Mouse (Mus musculus) stomach, postnatal 0 days (tissue): Measurements from ENCODE around the gene Bax. TPM values are rescaled to one million over a fixed set of nuclear protein-coding genes. Genes with fewer than 3 reads are reported as not detected.

Experiments used
- ATAC-seq: fragments of 200-750 bp; cut with Nextera tagmentation; 2 replicates; pipeline ENCODE4 v1.8.0; 2017; ENCODE audit not compliant: low FRiP score, low TSS enrichment
- DNase-seq: peaks from one replicate; pipeline ENCODE4 v3.0.0-alpha.2; 2016; ENCODE audit warnings: low spot score
- H3K27ac ChIP-seq: fragments of 300-500 bp; sonication (generic); replicated peaks from 2 replicates; pipeline ENCODE4 v1.5.1; 2014; ENCODE audit warnings: mild to moderate bottlenecking, control low read depth
- H3K27me3 ChIP-seq: fragments of 300-500 bp; sonication (generic); 2 replicates; pipeline ENCODE4 v1.6.1; 2014; ENCODE audit warnings: low read length; ENCODE audit not compliant: control insufficient read depth, insufficient read depth
- H3K36me3 ChIP-seq: fragments of 300-500 bp; sonication (generic); 2 replicates; pipeline ENCODE4 v1.6.1; 2014; ENCODE audit warnings: low read length, mixed read lengths; ENCODE audit not compliant: control insufficient read depth, insufficient read depth
- H3K4me1 ChIP-seq: fragments of 300-500 bp; sonication (generic); replicated peaks from 2 replicates; pipeline ENCODE4 v1.6.1; 2014; ENCODE audit warnings: antibody characterized with exemption; ENCODE audit not compliant: control insufficient read depth, insufficient read depth
- H3K4me2 ChIP-seq: fragments of 300-500 bp; sonication (generic); replicated peaks from 2 replicates; pipeline ENCODE4 v1.6.1; 2014; ENCODE audit warnings: low read depth, mild to moderate bottlenecking, control low read depth, moderate library complexity
- H3K4me3 ChIP-seq: fragments of 300-500 bp; sonication (generic); 2 replicates; pipeline ENCODE4 v1.5.1; 2014; ENCODE audit warnings: low read depth, low read length, control low read depth
- H3K9ac ChIP-seq: fragments of 300-500 bp; sonication (generic); 2 replicates; pipeline ENCODE4 v1.6.1; 2014; ENCODE audit warnings: mild to moderate bottlenecking, low read length, control low read depth, mixed read lengths
- H3K9me3 ChIP-seq: fragments of 300-500 bp; sonication (generic); 2 replicates; pipeline ENCODE4 v1.6.1; 2016; ENCODE audit warnings: low read length; ENCODE audit not compliant: control insufficient read depth
- CTCF ChIP-seq: IDR thresholded peaks from 2 replicates; pipeline ENCODE4 v1.5.1; 2016; ENCODE audit warnings: antibody characterized with exemption, low read depth, mild to moderate bottlenecking, moderate library complexity
- EP300 ChIP-seq: optimal IDR thresholded peaks from 2 replicates; pipeline ENCODE3; 2016; ENCODE audit warnings: antibody characterized with exemption
- WGBS: fragments of 180-500 bp; shearing (Covaris S2); extraction: QIAGEN DNeasy Blood & Tissue Kit; methylation state at CpG from one replicate; pipeline ENCODE4 v1.1.7; 2014; 5-methylcytosine and 5-hydroxymethylcytosine counted together
- polyA plus RNA-seq: library from polyadenylated mRNA; unstranded; fragments of >200 nt; fragmentation: Nextera tagmentation; extraction: Ambion mirVana; gene quantifications from 2 replicates; pipeline ENCODE4 v1.2.1, GENCODE M21; 2015

Bax gene
- polyA plus RNA-seq, 1 experiment from 2014 or later = 119 TPM

DNA sequence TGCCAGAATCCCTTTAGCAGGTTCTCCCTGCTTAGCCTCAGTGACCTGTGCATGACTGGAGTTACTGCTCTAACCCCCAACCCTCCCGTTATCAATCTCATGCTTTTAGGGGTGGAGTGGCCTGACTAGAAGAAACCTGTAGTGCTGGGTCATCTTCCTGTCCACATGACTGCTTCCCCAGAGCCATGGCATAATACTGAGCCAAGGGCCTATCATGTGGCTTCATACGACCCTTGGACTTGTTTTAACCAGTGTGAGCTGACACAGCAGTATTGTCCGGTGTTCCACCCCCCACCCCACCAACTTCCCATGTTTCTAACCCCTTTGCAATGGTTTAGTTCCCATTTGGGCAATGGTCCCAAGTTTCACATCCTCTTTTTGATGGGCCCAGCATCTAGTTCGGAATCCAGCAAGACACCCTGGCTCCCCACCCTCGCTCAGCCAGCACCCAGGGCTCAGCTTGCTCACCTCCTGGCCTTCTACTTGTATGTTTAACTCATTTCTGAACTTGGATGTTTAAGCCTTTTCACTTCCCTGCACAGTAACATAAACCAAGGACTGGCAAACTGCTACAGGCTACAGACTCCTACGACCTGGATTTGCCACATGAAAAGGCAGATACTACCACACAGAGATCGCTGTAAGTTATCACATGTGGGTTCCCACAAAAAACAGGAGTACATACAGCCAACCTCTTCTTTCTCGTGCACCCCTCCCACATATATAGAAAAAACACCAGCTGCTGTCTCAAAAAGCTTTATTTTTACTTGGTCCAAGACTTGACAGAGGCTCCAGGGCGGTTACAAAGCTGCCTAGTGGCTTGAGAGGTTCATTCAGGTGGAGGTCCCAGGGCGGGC lies 9.3 kb downstream of the Bax start:
- no peak for TF ChIP-seq EP300
- TF ChIP-seq CTCF = no peak
- Histone ChIP-seq H3K36me3 (peaks cover 19% of the 10 kb centered on the region), H3K9me3 (no peaks in the 10 kb centered on the region), H3K27ac (no peak overlapping the region; the same call in 1 of the 2 replicates), H3K4me3 (peak overlapping the region; percentile 69), H3K4me1 (peaks cover 7% of the 10 kb centered on the region), H3K27me3 (no peaks in the 10 kb centered on the region), H3K4me2 (peak overlapping the region; percentile 87), H3K9ac (peak overlapping the region; percentile 74; the same call in 1 of the 2 replicates)
- peak; percentile 14 for DNase-seq
- ATAC-seq = peak; percentile 4; the same call in 1 of the 2 replicates
- 39% methylated on average over 9 of the region's 10 CpGs for WGBS

DNA sequence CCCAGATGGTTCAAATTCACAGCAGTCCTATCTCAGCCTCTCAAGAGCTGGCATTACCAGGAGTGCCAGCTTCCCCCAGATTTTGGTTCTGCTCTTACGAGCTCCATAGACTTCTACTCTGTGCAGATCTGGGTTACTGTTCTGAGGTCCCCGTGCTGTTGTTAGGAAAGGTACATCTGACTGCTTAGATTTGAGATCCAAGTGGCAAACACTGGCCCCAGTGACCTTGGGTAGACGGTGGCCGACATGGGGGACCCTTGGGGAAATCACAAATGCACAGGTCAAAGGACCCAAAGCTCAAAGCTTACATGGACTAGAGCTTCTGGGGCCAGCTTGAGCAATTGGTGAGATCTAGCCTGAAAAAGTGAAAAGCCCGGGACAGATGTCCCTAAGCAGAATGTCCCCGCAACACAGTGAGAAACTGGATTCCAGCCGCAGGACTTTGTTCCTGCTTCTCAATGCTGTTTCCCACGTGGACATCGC lies 9.9 kb downstream of the Bax start:
- peaks cover 7% of the 10 kb centered on the region for H3K4me1 ChIP-seq
- ATAC-seq (no peak), DNase-seq (peak; percentile 44)
- H3K4me3 ChIP-seq = no peak overlapping the region
- H3K9me3 ChIP-seq = no peaks in the 10 kb centered on the region
- peaks cover 22% of the 10 kb centered on the region for H3K36me3 ChIP-seq
- no peak overlapping the region; the same call in 1 of the 2 replicates for H3K27ac ChIP-seq
- WGBS = 37% methylated on average over 9 of the region's 9 CpGs
- no peaks in the 10 kb centered on the region for H3K27me3 ChIP-seq
- no peak overlapping the region for H3K9ac ChIP-seq
- TF ChIP-seq EP300 (no peak), CTCF (no peak)
- H3K4me2 ChIP-seq = no peak overlapping the region

DNA sequence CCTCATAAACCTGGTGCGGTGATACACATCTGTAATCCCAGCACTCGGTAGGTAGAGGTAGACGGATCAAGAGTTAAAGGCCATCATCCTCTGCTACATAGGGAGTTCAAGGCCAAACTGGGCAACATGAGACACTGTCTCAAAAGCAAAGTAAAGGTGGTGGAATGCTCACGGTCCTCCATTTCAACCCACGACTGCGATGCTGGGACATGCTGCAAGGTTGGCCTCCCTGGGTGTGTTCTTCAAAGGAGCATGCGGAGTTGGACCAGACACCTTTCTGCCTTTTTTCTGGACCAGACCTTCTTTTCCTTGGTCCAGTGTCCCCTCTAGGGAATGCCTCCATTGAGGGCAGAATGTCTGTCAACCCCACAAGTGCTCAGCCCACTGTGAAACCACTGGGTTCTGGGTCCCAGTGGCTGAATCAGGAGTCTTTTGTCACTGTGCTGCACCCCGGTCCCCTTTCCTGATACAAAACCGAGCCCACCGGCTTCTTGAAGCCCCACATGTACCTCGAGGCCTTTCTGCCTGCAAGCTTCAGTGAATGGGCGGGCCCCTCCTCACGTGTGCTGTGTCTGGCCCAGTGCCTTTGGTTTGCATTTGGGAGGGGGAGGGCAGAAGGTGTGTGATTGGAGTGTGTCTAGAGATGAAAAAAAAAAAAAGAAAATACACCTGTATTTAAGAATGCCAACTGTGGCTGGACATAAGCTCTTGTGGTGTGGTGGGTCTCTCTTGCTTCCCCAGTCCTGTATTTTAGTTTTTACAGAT lies 10.6 kb downstream of the Bax start:
- Histone ChIP-seq H3K36me3 (peaks cover 22% of the 10 kb centered on the region), H3K27ac (no peak overlapping the region)
- no peak for TF ChIP-seq CTCF

DNA sequence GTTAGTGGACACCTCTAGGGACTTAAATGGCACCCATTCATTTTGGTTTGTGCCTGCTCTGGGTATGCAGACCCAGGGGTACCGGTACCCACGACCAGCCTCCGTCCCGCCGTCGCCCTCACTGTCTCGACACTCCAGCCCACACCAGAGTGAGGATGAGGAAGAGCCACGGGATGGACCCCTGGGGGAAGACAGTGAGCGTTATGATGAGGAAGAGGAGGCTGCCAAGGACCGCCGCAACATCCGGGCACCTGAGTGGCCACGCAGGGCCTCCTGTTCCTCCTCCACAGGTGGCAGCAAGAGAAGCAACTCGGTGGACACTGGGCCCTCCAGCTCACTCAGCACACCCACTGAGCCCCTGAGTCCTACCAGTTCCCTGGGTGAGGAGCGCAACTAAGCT lies 11.7 kb downstream of the Bax start:
- Histone ChIP-seq H3K36me3 (peaks cover 22% of the 10 kb centered on the region), H3K9me3 (no peaks in the 10 kb centered on the region), H3K27me3 (no peaks in the 10 kb centered on the region), H3K4me1 (no peaks in the 10 kb centered on the region), H3K27ac (no peak overlapping the region), H3K4me2 (no peak overlapping the region), H3K4me3 (no peak overlapping the region), H3K9ac (no peak overlapping the region)
- peak; percentile 15 for DNase-seq
- 93% methylated on average over 12 of the region's 15 CpGs for WGBS
- TF ChIP-seq CTCF (no peak), EP300 (no peak)
- no peak for ATAC-seq

More for the DNA sequence above, 10.6 kb downstream of the Bax start:
- no peak overlapping the region for H3K4me3 ChIP-seq
- H3K9me3 ChIP-seq = no peaks in the 10 kb centered on the region
- no peak for ATAC-seq
- peaks cover 7% of the 10 kb centered on the region for H3K4me1 ChIP-seq
- no peak overlapping the region for H3K4me2 ChIP-seq
- 67% methylated on average over 13 of the region's 13 CpGs for WGBS
- peak; percentile 54 for DNase-seq
- H3K27me3 ChIP-seq = no peaks in the 10 kb centered on the region
- no peak overlapping the region; the same call in 1 of the 2 replicates for H3K9ac ChIP-seq

DNA sequence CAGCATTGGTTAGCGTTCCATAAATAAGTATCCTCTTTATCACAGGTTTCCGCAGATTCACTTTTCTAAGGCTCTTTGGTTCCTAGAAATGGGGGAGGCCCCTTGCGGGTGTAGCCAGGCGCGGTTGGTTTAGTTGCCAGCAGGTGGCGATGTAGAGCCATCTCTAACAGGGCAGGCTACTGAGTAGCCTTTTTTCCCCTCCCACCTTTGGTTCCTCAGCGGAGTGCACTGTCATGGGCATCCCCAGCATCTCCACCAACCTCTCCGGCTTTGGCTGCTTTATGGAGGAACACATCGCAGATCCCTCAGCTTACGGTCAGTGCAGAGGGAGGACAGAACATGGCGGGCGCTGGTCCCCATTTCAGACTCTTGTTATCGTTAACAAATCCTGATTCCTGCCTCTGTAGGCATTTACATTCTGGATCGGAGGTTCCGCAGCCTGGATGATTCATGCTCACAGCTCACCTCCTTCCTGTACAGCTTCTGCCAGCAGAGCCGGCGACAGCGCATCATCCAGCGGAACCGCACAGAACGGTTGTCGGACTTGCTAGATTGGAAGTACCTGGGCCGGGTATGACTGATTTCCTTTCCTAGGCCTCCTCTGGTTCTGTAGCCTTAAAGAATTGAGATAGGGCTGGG lies 15.2 kb downstream of the Bax start:
- H3K27ac ChIP-seq = no peak overlapping the region
- H3K4me2 ChIP-seq = no peak overlapping the region
- no peaks in the 10 kb centered on the region for H3K4me1 ChIP-seq
- DNase-seq (peak; percentile 86), ATAC-seq (peak; percentile 77)
- peaks cover 18% of the 10 kb centered on the region for H3K36me3 ChIP-seq
- H3K4me3 ChIP-seq = no peak overlapping the region
- 53% methylated on average over 23 of the region's 23 CpGs for WGBS
- H3K27me3 ChIP-seq = no peaks in the 10 kb centered on the region
- peak; percentile 91 for TF ChIP-seq CTCF
- TF ChIP-seq EP300 = no peak
- H3K9me3 ChIP-seq = no peaks in the 10 kb centered on the region
- no peak overlapping the region for H3K9ac ChIP-seq
